Mouse (Mus musculus): ENCODE measurements around the gene Ddr1. TPM values are rescaled to one million over a fixed set of nuclear protein-coding genes. Genes with fewer than 3 reads are reported as not detected.
A peak's percentile ranks its signal among the peaks of the same experiment; 100 is the strongest.

Ddr1 gene
- polyA plus RNA-seq, 1 experiment from 2014 or later, result 153 TPM

DNA sequence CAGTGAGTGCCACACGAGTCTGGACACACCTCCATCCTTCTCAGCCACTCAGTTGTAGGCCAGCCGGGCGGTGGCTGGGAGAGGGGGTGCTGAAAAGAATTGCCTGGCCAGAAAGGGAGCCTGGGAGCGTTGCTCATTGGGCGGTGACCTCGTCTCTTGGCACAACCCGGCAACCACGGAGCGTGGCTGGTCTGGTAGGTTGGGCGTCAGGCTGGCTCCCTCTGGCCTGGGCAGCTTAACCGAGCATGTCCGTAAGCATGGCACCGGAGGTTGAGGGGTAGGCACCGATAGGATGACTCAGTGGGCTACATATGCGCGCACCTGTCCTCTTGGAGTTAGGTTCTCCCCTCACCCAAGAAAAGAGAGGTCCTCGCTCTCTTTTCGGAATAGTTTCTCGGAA is 4.5 kb downstream of the Ddr1 start:
- Histone ChIP-seq H3K4me3 (peak overlapping the region; percentile 79), H3K4me2 (peak overlapping the region; percentile 88), H3K36me3 (ENCODE audit: poor library complexity, severe bottlenecking) (peaks cover 12% of the 10 kb centered on the region), H3K4me1 (peaks cover 67% of the 10 kb centered on the region), H3K9me3 (replicated peaks) (peaks cover 6% of the 10 kb centered on the region), H3K27ac (peak overlapping the region; percentile 99), H3K27me3 (no peaks in the 10 kb centered on the region), H3K9ac (peak overlapping the region; percentile 97)
- no peak for ATAC-seq
- under 1% methylated on average over 19 of the region's 19 CpGs for WGBS

DNA sequence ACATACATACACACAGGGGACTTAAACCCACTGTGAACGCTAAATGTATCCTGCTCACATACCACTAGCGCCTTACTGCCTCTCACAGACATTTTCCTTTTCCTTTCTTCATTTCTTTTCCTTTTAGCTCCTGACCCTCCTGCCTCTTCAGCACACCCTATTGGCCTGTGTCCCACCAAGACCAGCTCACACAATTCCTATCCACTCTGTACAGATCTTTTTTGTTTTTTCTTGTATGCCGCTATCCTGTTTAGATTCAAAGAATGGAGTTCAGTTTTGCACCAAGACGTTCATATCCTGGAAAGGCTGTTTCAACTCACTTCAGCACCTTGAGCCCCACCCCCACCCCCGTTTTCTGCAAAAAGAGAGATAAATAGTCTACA is 5.9 kb downstream of the Ddr1 start:
- Histone ChIP-seq H3K27me3 (no peaks in the 10 kb centered on the region), H3K4me3 (peak overlapping the region; percentile 79), H3K9ac (peak overlapping the region; percentile 97), H3K9me3 (replicated peaks) (peaks cover 6% of the 10 kb centered on the region), H3K4me2 (peak overlapping the region; percentile 88), H3K4me1 (peaks cover 55% of the 10 kb centered on the region), H3K36me3 (ENCODE audit: poor library complexity, severe bottlenecking) (peaks cover 20% of the 10 kb centered on the region), H3K27ac (peak overlapping the region; percentile 99)
- WGBS, result 6% methylated on average over 5 of the region's 5 CpGs
- ATAC-seq, result no peak

DNA sequence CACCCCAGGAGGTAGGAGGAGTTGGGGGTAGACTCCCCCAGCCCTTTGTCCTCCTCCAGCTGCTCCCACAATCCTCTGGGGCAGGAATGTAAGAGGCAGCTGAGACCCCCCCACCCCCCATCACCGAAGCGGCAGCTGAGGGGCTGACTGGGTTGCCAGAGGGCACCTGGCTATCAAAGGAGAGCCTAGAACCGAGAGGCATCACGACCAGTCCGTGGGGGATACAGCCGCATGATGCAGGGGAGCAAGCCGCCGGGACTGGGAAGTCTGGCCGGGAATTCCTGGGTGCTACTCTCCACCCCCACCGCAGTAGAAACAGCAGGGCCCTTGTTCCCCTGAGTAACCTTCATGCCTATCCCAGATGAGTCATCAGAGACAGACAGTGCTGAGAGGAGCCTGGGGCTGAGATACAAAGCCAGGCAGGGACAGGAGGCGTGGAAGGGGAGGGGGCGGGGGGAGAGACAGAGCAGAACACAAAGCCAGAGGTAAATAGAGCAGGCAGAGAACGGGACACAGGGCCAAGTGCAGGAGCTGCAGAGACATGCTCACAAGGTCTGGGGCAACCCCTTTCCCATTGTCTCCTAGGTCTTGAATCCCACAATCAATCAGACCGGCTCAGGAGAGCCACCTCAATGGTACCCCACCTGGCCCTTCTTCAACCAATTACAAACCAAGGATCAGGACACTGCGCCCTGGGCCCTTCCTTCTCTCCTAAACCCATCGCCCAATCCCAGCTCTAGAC is 6.5 kb downstream of the Ddr1 start:
- Histone ChIP-seq H3K36me3 (ENCODE audit: poor library complexity, severe bottlenecking) (peaks cover 25% of the 10 kb centered on the region), H3K4me1 (peaks cover 55% of the 10 kb centered on the region), H3K4me2 (peak overlapping the region; percentile 88), H3K27me3 (no peaks in the 10 kb centered on the region), H3K9ac (peak overlapping the region; percentile 97), H3K4me3 (peak overlapping the region; percentile 79), H3K9me3 (replicated peaks) (peaks cover 6% of the 10 kb centered on the region), H3K27ac (peak overlapping the region; percentile 99)
- 2% methylated on average over 16 of the region's 16 CpGs for WGBS
- peak; percentile 67 for ATAC-seq

DNA sequence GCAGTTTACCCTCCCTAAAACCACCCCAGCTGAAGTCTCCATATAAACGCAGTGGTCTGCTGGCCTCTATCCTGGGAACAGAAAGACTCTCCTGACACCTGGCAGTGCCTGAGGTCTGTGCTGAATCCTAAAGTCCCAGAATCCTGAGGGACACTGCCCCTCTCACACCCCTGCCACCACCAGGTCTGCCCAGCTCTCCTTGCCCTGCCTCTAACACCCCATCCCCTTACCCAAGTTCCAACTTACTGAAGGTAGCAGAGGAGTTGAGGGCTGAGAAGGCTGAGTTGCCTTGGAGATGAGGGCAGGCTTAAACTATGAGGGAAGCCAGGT is 7.0 kb downstream of the Ddr1 start:
- Histone ChIP-seq H3K9me3 (replicated peaks) (peaks cover 6% of the 10 kb centered on the region), H3K9ac (peak overlapping the region; percentile 97), H3K4me2 (peak overlapping the region; percentile 88), H3K27ac (peak overlapping the region; percentile 99), H3K27me3 (no peaks in the 10 kb centered on the region), H3K4me3 (peak overlapping the region; percentile 79), H3K4me1 (peaks cover 52% of the 10 kb centered on the region), H3K36me3 (ENCODE audit: poor library complexity, severe bottlenecking) (peaks cover 30% of the 10 kb centered on the region)
- WGBS, result 6% methylated on average over 1 of the region's 1 CpGs
- no peak for ATAC-seq

DNA sequence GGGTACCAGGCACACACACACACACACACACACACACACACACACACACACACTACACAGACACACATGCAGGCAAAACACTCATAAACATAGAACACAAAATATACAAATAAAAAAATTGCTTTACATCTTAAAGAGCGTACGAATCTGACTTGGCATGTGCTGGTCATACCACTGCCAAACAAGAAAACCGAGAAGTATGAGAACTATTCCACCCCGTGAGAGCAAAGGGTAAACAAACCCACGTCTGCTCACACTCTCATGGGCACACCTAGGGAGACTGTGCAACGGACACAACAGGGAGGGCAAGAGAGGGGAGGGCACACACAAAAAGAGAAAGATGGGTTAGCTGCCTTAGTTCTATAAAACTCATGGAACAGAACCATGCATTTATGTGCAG is 7.7 kb downstream of the Ddr1 start:
- Histone ChIP-seq H3K4me2 (peak overlapping the region; percentile 88), H3K9me3 (replicated peaks) (peaks cover 6% of the 10 kb centered on the region), H3K9ac (peak overlapping the region; percentile 97), H3K4me3 (peak overlapping the region; percentile 79), H3K27me3 (no peaks in the 10 kb centered on the region), H3K4me1 (peaks cover 45% of the 10 kb centered on the region), H3K36me3 (ENCODE audit: poor library complexity, severe bottlenecking) (peaks cover 38% of the 10 kb centered on the region), H3K27ac (peak overlapping the region; percentile 99)
- ATAC-seq, result no peak
- 54% methylated on average over 6 of the region's 6 CpGs for WGBS

GRCm38 (mm10) chr17:35695289-35695688 is 9.1 kb downstream of the Ddr1 start:
- H3K36me3 ChIP-seq (ENCODE audit: poor library complexity, severe bottlenecking), result peaks cover 52% of the 10 kb centered on the region
- no peak overlapping the region for H3K9ac ChIP-seq
- peaks cover 6% of the 10 kb centered on the region for H3K9me3 ChIP-seq (replicated peaks)
- 92% methylated on average over 2 of the region's 2 CpGs for WGBS
- ATAC-seq, result no peak
- H3K27ac ChIP-seq, result no peak overlapping the region
- no peak overlapping the region for H3K4me3 ChIP-seq
- H3K4me2 ChIP-seq, result no peak overlapping the region
- H3K4me1 ChIP-seq, result peaks cover 40% of the 10 kb centered on the region
- no peaks in the 10 kb centered on the region for H3K27me3 ChIP-seq

GRCm38 (mm10) chr17:35693906-35694305 is 10.5 kb downstream of the Ddr1 start:
- H3K27me3 ChIP-seq, result no peaks in the 10 kb centered on the region
- H3K4me2 ChIP-seq, result no peak overlapping the region
- WGBS, result 95% methylated on average over 5 of the region's 5 CpGs
- H3K9me3 ChIP-seq (replicated peaks), result peaks cover 6% of the 10 kb centered on the region
- ATAC-seq, result no peak
- no peak overlapping the region for H3K27ac ChIP-seq
- peaks cover 65% of the 10 kb centered on the region for H3K36me3 ChIP-seq (ENCODE audit: poor library complexity, severe bottlenecking)
- peaks cover 29% of the 10 kb centered on the region for H3K4me1 ChIP-seq
- H3K4me3 ChIP-seq, result no peak overlapping the region
- no peak overlapping the region for H3K9ac ChIP-seq

DNA sequence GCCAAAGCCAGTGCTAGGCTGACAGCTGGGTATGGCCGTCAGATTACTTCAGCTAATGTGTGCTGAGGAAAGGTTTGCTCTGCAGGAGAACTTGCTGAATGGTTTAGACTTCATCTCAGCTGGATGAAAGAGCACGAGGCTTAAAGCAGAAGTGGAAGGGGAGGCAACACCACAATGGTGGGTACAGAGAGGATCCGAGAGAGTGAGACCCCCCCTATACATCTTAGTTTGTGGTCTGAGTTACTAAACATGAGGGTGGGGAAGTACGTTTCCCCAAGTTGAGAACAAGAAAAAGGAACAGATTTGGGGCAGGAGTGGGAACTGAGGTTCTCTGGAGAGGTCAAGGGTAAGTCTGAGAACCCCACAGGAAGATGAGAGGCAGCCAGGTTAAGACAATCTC is 12.1 kb downstream of the Ddr1 start:
- WGBS, result 80% methylated on average over 4 of the region's 4 CpGs
- Histone ChIP-seq H3K4me3 (no peak overlapping the region), H3K9me3 (replicated peaks) (peaks cover 6% of the 10 kb centered on the region), H3K4me1 (peaks cover 14% of the 10 kb centered on the region), H3K36me3 (ENCODE audit: poor library complexity, severe bottlenecking) (peaks cover 81% of the 10 kb centered on the region), H3K27me3 (no peaks in the 10 kb centered on the region), H3K4me2 (no peak overlapping the region), H3K9ac (no peak overlapping the region), H3K27ac (no peak overlapping the region)
- ATAC-seq, result no peak

- no peak overlapping the region for H3K4me2 ChIP-seq
- no peak overlapping the region for H3K4me3 ChIP-seq
- ATAC-seq, result no peak
- 79% methylated on average over 4 of the region's 4 CpGs for WGBS
- no peaks in the 10 kb centered on the region for H3K27me3 ChIP-seq
- peaks cover 6% of the 10 kb centered on the region for H3K9me3 ChIP-seq (replicated peaks)
- no peak overlapping the region for H3K9ac ChIP-seq
- no peak overlapping the region for H3K27ac ChIP-seq
- H3K36me3 ChIP-seq (ENCODE audit: poor library complexity, severe bottlenecking), result peaks cover 86% of the 10 kb centered on the region
- peaks cover 8% of the 10 kb centered on the region for H3K4me1 ChIP-seq
Measured at GRCm38 (mm10) chr17:35691811-35692210, 12.6 kb downstream of the Ddr1 start.

- H3K4me1 ChIP-seq, result peaks cover 11% of the 10 kb centered on the region; the same call in 1 of the 2 replicates
- 92% methylated on average over 18 of the region's 18 CpGs for WGBS
- H3K9ac ChIP-seq, result no peak overlapping the region
- no peaks in the 10 kb centered on the region for H3K9me3 ChIP-seq (replicated peaks)
- H3K4me3 ChIP-seq, result no peak overlapping the region
- no peak overlapping the region for H3K27ac ChIP-seq
- peaks cover 93% of the 10 kb centered on the region for H3K36me3 ChIP-seq (ENCODE audit: poor library complexity, severe bottlenecking)
- ATAC-seq, result no peak
- H3K27me3 ChIP-seq, result no peaks in the 10 kb centered on the region
- no peak overlapping the region for H3K4me2 ChIP-seq
Measured at GRCm38 (mm10) chr17:35689936-35690645, 14.3 kb downstream of the Ddr1 start.

DNA sequence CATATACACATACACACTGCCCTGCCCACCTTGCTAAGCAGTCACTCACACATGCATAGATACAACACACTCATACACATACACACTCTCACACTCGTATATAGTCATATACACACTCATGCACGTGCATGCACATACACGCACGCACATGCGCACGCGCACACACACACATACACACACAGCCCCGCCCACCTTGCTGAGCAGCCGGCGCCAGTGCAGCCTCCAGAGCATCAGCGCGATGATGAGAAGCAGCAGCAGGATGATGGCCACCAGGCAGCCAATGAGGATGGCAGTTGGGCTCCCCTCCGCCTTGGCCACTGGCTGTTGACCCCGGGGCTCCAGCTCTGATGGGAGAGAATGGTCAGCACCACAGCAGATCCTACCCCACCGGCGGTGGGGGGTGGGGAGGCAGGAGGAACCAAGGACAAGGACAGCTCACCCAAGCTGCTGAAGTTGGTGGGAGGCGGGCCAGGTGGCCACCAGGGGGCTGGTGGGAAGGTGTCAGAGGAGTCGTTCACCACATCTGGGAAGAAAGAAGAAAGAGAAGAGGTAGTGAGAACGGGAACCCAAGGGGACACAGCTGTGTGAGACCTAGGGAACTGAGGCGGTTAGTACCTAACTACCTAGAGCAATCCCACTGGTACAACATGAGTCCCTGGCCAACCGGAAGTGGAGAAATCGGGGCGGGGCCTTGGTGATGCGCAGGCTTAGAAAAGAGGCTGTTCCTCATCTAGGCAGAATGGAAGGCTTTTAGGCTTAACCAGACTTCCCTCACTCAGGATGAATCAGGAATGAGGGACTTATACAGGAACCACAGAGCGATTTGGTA is 15.9 kb downstream of the Ddr1 start:
- no peak overlapping the region for H3K4me2 ChIP-seq
- no peak for ATAC-seq
- H3K9me3 ChIP-seq (replicated peaks), result no peaks in the 10 kb centered on the region
- 90% methylated on average over 25 of the region's 25 CpGs for WGBS
- peaks cover 12% of the 10 kb centered on the region; the same call in 1 of the 2 replicates for H3K4me1 ChIP-seq
- H3K9ac ChIP-seq, result no peak overlapping the region
- peaks cover 100% of the 10 kb centered on the region for H3K36me3 ChIP-seq (ENCODE audit: poor library complexity, severe bottlenecking)
- no peak overlapping the region for H3K27ac ChIP-seq
- no peak overlapping the region for H3K4me3 ChIP-seq
- no peaks in the 10 kb centered on the region for H3K27me3 ChIP-seq

DNA sequence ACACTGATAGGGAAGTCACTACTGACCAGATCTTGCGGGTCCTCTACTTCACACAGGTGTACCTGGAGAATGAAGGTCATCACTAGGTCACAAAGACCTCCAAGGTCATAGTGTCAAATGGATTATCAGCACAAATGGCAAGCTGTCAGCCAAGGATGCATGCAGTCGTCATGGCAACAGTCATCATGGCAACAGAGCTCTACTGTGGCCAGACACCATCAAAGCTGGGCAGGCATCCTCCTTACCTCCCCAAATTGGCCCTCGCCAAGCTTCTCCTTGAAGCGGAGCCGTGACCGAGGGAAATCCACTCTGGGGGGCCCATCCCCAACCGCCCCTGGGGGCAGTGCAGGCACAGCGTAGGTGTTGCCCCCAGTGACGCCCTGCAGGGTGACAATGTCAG is 19.4 kb downstream of the Ddr1 start:
- ATAC-seq, result no peak
- 73% methylated on average over 9 of the region's 9 CpGs for WGBS
- no peak overlapping the region for H3K4me2 ChIP-seq

More for the DNA sequence above, 19.4 kb downstream of the Ddr1 start:
- 0 out of 2 replicates have a peak overlapping the region, but pooled peaks have one; percentile 31 for H3K9ac ChIP-seq
- no peaks in the 10 kb centered on the region for H3K9me3 ChIP-seq (replicated peaks)
- H3K27ac ChIP-seq, result peak overlapping the region; percentile 51; the same call in 1 of the 2 replicates
- no peaks in the 10 kb centered on the region for H3K27me3 ChIP-seq
- peaks cover 100% of the 10 kb centered on the region for H3K36me3 ChIP-seq (ENCODE audit: poor library complexity, severe bottlenecking)
- H3K4me1 ChIP-seq, result peaks cover 12% of the 10 kb centered on the region; the same call in 1 of the 2 replicates
- no peak overlapping the region for H3K4me3 ChIP-seq

Data from forebrain, embryonic 13.5 days (tissue).